Mouse (Mus musculus) fibroblast of lung, adult 2 months (primary cell): ENCODE results near the gene Lsm2.
"Not testable (repeated sequence)": the region's sequence is repeated elsewhere in the genome, so short reads cannot be mapped to it uniquely, and the experiment has no call there.

Source experiments
- DNase-seq: peaks from one replicate; pipeline ENCODE4 v3.0.0-alpha.2; 2011; ENCODE audit warnings: low read depth

Lsm2 gene

DNA sequence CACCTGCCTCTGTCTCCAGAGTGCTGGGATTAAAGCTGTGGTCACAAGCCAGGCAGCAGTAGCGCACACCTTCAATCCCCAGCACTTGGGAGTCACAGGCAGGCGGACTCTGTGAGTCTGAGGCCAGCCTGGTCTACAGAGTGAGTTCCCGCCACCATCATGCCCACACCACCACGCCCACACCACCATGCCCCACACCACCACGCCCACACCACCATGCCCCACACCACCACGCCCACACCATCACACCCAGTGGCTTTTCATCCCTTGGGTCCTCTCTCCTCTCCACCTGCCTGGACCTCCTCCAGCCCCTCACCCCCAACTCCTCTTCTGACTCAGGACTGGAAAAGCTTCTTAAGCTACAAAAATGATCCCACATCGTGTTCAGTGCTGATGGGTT is 50.2 kb downstream of the Lsm2 start:
- no peak for DNase-seq

- DNase-seq: no peak
Observed at GRCm38 (mm10) chr17:35032323-35032870, 50.7 kb downstream of the Lsm2 start.

DNA sequence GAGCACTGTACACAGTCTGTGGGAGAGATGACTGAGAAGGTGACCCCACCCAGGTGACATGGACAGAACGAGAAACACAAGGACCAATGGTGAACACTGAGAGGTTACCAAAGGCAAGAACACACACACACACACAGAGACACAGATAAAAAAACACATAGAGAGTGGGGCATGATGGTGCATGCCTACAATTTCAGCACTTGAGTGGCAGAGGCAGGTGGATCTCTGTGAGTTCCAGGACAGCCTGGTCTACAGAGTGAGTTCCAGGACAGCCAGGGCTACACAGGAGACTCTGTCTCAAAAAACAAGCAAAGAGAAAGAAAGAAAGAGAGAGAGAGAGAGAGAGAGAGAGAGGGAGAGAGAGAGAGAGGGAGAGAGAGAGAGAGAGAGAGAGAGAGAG is 52.0 kb downstream of the Lsm2 start:
- not testable (repeated sequence) for DNase-seq

- no peak for DNase-seq
Observed at GRCm38 (mm10) chr17:35034896-35035295, 53.2 kb downstream of the Lsm2 start.
